Mouse (Mus musculus): ENCODE results near the gene Gm14692. TPM values are rescaled to one million over a fixed set of nuclear protein-coding genes. Genes with fewer than 3 reads are reported as not detected.
"Not testable (repeated sequence)": the region's sequence is repeated elsewhere in the genome, so short reads cannot be mapped to it uniquely, and the experiment has no call there.

Gene Gm14692
- not detected in 2 replicates for polyA plus RNA-seq (2015; fragmentation: Nextera tagmentation; extraction: Ambion mirVana)

DNA sequence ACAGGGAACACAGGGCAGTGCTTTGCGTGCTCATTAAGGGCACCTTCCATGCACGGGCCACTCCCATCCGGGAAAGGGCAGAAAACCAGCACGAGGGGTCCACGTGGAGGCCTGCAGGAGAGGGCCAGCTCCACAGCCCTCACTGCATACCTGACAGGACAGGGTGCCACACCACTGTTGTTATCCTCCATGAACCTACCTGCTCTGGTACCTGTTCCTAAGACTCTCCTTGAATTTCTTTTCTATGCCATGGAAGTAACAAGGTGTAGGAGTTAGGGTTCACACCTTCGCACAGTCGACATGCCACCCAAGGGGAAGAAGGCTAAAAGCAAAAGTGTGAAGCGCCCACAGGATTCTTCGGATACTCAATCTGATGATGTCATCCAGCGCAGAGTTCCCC, at the start of gene Gm14692:
TSS of gene Gm14692 (plus strand) at position 301 of the 400 bp plus-strand sequence.
- H3K27me3 ChIP-seq (replicated peaks; ENCODE audit: insufficient read depth, low read length); DNase-seq (ENCODE audit: low spot score); H3K27ac ChIP-seq (ENCODE audit: low read length); H3K4me1 ChIP-seq (ENCODE audit: insufficient read depth, low read depth, low read length); H3K9me3 ChIP-seq (ENCODE audit: low read length); ATAC-seq; H3K36me3 ChIP-seq (ENCODE audit: insufficient read depth, low read length); H3K9ac ChIP-seq (replicated peaks; ENCODE audit: low read depth); H3K4me3 ChIP-seq (ENCODE audit: low read depth, low read length); H3K4me2 ChIP-seq (replicated peaks; ENCODE audit: low read depth, low read length): not testable (repeated sequence)
- WGBS: no CpG with 5 or more reads among the region's 10 CpGs

DNA sequence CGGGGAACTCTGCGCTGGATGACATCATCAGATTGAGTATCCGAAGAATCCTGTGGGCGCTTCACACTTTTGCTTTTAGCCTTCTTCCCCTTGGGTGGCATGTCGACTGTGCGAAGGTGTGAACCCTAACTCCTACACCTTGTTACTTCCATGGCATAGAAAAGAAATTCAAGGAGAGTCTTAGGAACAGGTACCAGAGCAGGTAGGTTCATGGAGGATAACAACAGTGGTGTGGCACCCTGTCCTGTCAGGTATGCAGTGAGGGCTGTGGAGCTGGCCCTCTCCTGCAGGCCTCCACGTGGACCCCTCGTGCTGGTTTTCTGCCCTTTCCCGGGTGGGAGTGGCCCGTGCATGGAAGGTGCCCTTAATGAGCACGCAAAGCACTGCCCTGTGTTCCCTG, 2.0 kb upstream of the Gm14692 start, which contains the start of gene Gm1140:
TSS of gene Gm1140 (minus strand) at position 101 of the 400 bp plus-strand sequence.
- DNase-seq (ENCODE audit: low spot score); H3K27me3 ChIP-seq (replicated peaks; ENCODE audit: insufficient read depth, low read length); H3K4me1 ChIP-seq (ENCODE audit: insufficient read depth, low read depth, low read length); H3K9me3 ChIP-seq (ENCODE audit: low read length); H3K4me3 ChIP-seq (ENCODE audit: low read depth, low read length); H3K36me3 ChIP-seq (ENCODE audit: insufficient read depth, low read length); H3K4me2 ChIP-seq (replicated peaks; ENCODE audit: low read depth, low read length); H3K27ac ChIP-seq (ENCODE audit: low read length); H3K9ac ChIP-seq (replicated peaks; ENCODE audit: low read depth); ATAC-seq: not testable (repeated sequence)
- WGBS: no CpG with 5 or more reads among the region's 11 CpGs

Other genes starting within 250 kb of the Gm14692 start
- not detected in 2 replicates for gene Gm1140, start 2.1 kb upstream of the Gm14692 start, polyA plus RNA-seq (2015; fragmentation: Nextera tagmentation; extraction: Ambion mirVana)
- not detected in 2 replicates for gene 4933436I01Rik, start 225.8 kb downstream of the Gm14692 start, polyA plus RNA-seq (2015; fragmentation: Nextera tagmentation; extraction: Ambion mirVana)

All from lung, postnatal 0 days (tissue).